Mouse (Mus musculus) CD4-positive, CD25-positive, alpha-beta regulatory T cell (primary cell): ENCODE results near the gene Coq6. TPM values are rescaled to one million over a fixed set of nuclear protein-coding genes. Genes with fewer than 3 reads are reported as not detected.

Experiments
- polyA plus RNA-seq: library from polyadenylated mRNA; unstranded; fragments of 100-300 nt; shearing (Covaris generic); gene quantifications from one replicate; pipeline ENCODE4 v1.2.1, GENCODE M21; 2017

Coq6 gene
- polyA plus RNA-seq = 26.4 TPM

DNA sequence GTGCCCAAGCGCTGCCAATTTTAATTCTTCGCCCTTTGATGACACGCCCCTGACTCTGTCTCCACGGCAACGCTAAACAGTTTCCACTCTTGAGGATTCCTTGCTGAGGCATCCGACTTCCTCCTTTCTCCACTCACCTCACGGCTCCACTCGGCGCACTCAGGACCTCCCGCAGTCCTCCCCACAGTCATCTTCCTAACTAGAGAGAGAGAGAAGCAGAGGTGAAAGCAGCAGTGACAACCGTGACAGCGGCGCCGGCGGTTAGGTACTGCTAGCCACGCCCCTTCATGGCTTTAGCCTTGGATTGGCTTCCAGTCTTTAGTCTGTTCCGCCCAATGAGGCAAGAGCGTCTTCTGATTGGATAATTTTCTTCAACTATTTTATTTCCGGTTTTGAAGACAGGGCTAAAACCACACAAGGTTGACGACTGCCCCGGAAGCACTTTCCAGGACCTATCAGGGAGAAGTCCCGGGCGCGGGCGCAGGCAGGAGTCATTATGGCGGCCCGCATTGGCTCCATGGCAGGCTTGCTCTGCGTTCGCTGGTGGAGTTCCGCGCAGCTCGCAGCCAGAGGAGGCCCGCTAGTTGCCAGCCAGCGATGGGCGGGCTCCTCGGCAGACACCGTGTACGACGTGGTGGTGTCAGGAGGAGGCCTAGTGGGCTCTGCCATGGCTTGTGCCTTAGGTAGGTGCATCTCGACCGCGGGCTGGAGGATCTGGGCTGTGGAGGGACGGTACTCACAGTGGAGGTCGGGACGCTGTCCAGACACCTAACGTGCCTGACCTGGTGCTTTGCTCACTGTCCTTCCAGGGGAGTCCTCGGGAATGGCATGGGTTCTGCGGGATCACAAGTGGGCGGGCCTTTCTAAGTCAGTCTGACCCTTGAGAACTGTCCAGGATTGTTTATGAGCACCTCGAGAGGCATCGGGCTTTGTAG, at the start of gene Coq6, which contains the start of gene Fam161b:
Coq6 (plus strand) TSS at position 103 of the 935 bp plus-strand sequence.
Fam161b (minus strand) TSS at position 279 of the 935 bp plus-strand sequence.

GRCm38 (mm10) chr12:84316721-84317621, 44.5 kb upstream of the Coq6 start, which contains the start of gene Zfp410:
Gene Zfp410, plus strand, starts transcription at chr12:84316852.

GRCm38 (mm10) chr12:84408819-84409507, 47.5 kb downstream of the Coq6 start, which contains the start of the genes Entpd5 and Bbof1:
Gene Entpd5, minus strand, starts transcription at chr12:84409029.
Gene Bbof1, plus strand, starts transcription at chr12:84409071.

DNA sequence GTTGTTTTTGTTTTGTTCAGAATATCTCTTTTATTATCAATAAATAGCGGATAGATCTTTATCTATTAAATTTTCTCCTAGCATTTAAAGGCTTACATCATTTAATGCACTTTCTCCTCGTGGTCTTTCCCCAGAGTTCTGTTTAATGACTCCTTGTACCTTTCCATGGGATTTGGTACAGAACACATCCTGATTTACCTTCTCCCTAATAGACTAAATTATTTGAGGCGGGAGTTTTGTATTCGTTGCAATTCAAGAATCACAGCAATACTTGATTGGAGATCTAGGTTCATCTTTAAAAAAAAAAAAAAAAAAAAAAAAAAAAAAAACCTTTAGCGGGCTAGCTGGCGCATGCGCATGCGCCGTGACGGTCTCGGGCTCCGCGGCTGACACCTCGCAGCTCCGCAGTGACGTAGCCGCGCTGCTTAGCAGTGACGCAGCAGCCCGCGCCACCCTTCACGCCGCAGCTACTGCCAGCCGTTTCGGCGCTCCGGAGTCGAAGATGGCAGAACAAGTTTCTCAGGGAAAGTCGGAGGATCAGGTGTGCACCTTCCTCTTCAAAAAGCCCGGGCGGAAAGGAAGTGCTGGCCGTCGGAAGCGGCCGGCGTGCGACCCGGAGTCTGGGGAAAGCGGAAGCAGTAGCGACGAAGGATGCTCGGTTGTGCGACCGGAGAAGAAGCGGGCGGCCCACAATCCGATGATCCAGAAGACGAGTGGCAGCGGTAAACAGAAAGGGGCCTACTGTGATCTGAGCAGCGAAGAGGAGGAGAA, 55.6 kb downstream of the Coq6 start, which contains the start of gene Rnf113a2:
Rnf113a2 (plus strand) TSS at position 363 of the 771 bp plus-strand sequence.

Other genes with a start within 250 kb of the Coq6 start
- 0.37 TPM for gene Dnal1, start 247.3 kb upstream of the Coq6 start, polyA plus RNA-seq
- 0.14 TPM for gene Pnma1, start 213.2 kb upstream of the Coq6 start, polyA plus RNA-seq
- gene Elmsan1, start 142.8 kb upstream of the Coq6 start, polyA plus RNA-seq = 23.7 TPM
- gene Ptgr2, start 76.4 kb upstream of the Coq6 start, polyA plus RNA-seq = 33.3 TPM
- gene Zfp410, start 44.8 kb upstream of the Coq6 start, polyA plus RNA-seq = 61.4 TPM
- 0.84 TPM for gene Fam161b, start 176 bp downstream of the Coq6 start, polyA plus RNA-seq
- gene Entpd5, start 47.4 kb downstream of the Coq6 start, polyA plus RNA-seq = 43.0 TPM
- gene Bbof1, start 47.4 kb downstream of the Coq6 start, polyA plus RNA-seq = 1.4 TPM
- 32.0 TPM for gene Rnf113a2, start 55.5 kb downstream of the Coq6 start, polyA plus RNA-seq
- 20.4 TPM for gene Aldh6a1, start 89.3 kb downstream of the Coq6 start, polyA plus RNA-seq
- 21.1 TPM for gene Lin52, start 89.8 kb downstream of the Coq6 start, polyA plus RNA-seq
- gene Vsx2, start 208.1 kb downstream of the Coq6 start, polyA plus RNA-seq = not detected